Mouse (Mus musculus) liver, embryonic 14.5 days (tissue): ENCODE data around the gene Mbd4.

Source experiments
- CTCF ChIP-seq: IDR thresholded peaks from 2 replicates; pipeline ENCODE4 v1.5.1; 2016; ENCODE audit warnings: antibody characterized with exemption, low read depth, control low read depth
- EP300 ChIP-seq: IDR thresholded peaks from 2 replicates; pipeline ENCODE4 v1.6.1; 2016; ENCODE audit warnings: antibody characterized with exemption, low read depth

DNA sequence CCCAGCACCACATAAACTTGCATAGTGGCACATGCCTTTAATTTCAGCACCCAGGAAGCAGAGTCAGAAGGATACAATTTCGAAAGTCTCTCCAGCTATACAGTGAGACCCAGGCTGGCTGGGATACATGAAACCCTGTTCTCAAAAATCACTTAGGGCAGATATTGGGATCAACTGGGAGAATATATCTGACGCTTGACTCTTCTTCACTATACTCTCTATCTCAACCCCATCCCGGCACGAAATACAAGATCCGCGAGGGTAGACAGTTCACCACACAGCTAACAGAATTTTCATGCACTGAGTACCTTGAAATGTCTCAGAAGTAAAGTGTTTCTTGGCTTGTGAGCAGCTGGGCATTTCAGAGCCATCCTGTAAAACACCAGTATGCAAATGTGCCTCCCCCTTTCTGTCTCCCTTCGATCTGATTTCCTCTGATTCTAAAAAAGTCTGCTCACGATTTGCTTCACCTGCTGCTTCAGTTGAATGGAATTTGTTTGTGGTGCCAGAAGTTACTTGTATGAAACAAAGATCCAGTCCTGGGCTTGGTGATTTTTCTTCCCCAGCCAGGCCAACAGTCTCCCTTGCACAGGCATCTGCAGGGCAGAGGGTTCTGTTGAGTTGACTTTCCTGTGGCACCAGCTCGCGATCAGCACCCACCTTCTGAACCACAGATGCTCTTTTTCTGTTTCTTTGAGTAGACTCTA lies 4.4 kb downstream of the Mbd4 start:
- TF ChIP-seq CTCF (no peak), EP300 (no peak)
